Mouse (Mus musculus) layer of hippocampus, postnatal 14 days (tissue): ENCODE data around the gene Kctd10. TPM values are rescaled to one million over a fixed set of nuclear protein-coding genes. Genes with fewer than 3 reads are reported as not detected.

Experiments
- DNase-seq, 2 experiments: peaks; one replicate each; pipeline ENCODE4 v3.0.0; 2021 to 2022; ENCODE audit warnings: low spot score in 2 of 2, mixed read lengths in 1 of 2
- microRNA-seq, 2 experiments: library from miRNA; unstranded; fragments of <30 nt; microRNA quantifications; one replicate each; pipeline ENCODE4 v1.2.0; 2021
- total RNA-seq, 2 experiments: library from RNA; stranded (reverse); gene quantifications; 2 replicates each; pipeline ENCODE4 v1.2.3; 2021

Kctd10 gene
- total RNA-seq, 2 experiments from 2014 or later: 37.6 to 41.4 TPM

DNA sequence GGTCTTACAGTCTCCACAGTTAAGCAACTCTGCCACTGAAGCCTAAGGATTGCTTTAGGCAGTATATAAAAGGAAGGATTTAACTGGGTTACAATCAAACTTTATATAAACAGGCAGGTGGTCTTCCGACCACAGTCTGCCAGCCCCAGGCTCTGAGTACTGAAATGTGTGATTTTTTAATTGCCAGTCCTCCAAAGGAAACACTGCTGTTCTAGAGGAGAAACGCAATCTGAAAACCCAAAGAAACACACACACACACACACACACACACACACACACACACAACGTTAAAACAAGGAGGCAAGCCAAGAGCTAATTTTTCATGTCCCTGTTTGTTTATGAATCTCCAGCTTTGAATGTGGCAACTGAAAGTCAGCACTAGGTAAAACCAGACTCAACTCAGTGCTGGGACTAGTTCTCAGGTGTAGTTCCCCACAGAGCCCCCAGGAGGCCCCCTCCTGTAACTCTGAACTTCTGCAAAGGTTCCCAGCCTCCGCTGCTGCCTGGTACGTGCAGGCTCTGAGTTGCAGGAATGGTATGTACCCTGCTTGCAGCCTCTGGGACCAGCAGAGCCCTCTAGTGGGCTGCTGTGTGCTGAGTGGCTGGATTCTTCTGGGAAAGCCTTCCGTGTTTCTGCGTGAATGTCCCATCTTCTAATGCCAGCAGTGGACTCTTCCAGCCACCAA lies 23.9 kb downstream of the Kctd10 start:
- peak; percentile 61 to 67 for DNase-seq

DNA sequence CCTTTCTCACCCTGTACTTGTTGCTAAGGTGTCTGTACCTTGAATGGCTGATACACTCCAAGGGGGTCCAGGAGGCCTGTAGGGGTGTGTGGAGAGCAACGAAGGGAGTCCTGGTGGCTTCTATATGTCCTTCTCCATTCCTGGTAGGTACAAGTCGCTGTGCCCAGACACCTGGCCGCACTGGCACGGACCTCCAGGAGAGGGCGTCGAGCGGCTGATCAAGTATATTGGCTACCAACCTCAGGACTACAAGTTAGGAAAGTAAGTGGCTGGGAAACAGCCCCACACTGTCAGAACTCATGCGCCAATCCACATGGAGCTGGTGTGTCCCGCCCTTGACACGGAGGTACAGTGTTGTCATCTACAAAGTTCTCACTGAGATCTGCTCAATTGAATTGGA lies 28.8 kb downstream of the Kctd10 start:
- no peak for DNase-seq

DNA sequence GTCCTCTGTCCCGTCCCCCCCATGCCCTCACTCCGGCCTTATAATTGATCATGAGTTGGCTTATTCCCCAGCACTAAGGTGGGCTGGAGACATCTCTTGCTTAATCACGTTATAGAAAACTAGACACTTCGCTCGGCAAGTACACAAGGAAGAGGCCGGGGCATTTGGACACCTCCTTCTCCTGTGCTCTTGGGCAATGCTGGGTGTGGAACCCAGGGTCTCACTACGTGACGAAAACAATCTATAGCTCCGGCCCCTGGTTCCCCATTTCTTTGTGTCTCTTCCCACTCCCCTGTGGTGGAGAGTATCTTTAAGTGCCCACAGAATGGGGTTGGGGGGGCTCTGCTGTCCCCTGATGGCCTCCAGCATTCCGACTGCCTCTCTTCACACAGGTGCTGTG lies 33.3 kb downstream of the Kctd10 start:
- DNase-seq: no peak

GRCm38 (mm10) chr5:114345538-114345937 lies 34.8 kb downstream of the Kctd10 start:
- no peak for DNase-seq

GRCm38 (mm10) chr5:114343612-114344011 lies 36.7 kb downstream of the Kctd10 start:
- no peak for DNase-seq

- DNase-seq: no peak
Observed at GRCm38 (mm10) chr5:114342996-114343395, 37.3 kb downstream of the Kctd10 start.

- DNase-seq: peak; percentile 16 to 17
Observed at GRCm38 (mm10) chr5:114323791-114324507, 56.4 kb downstream of the Kctd10 start.

GRCm38 (mm10) chr5:114323105-114323790 lies 57.1 kb downstream of the Kctd10 start:
- no peak for DNase-seq

Small RNA genes lying within 50 kb of the gene (microRNA-seq; reads per million reads assigned to microRNA genes)
- gene Mir7027: 0 to 0.57 reads per million in 2 experiments

Other genes starting within 250 kb of the Kctd10 start
- 1 to 10 TPM; 6.5 to 7.1 TPM for gene Acacb, start 234.0 kb downstream of the Kctd10 start, total RNA-seq
- under 1 TPM in 1 of 2 experiments, not detected in 1; 0.12 TPM for gene Foxn4, start 106.7 kb downstream of the Kctd10 start, total RNA-seq
- under 1 TPM; 0.74 to 0.98 TPM for gene Myo1h, start 91.3 kb downstream of the Kctd10 start, total RNA-seq
- 10 to 100 TPM; 72.6 to 85.0 TPM for gene Ube3b, start 99 bp upstream of the Kctd10 start, total RNA-seq
- gene Mmab, start 63.6 kb upstream of the Kctd10 start, total RNA-seq: 10 to 100 TPM; 19.6 to 21.9 TPM
- gene Mvk, start 63.8 kb upstream of the Kctd10 start, total RNA-seq: 10 to 100 TPM; 40.5 to 48.2 TPM
- 1 to 10 TPM; 7.6 to 7.8 TPM for gene Fam222a, start 187.5 kb upstream of the Kctd10 start, total RNA-seq